Mouse (Mus musculus) limb, embryonic 12.5 days (tissue): Measurements from ENCODE around the gene Ngfr. TPM values are rescaled to one million over a fixed set of nuclear protein-coding genes. Genes with fewer than 3 reads are reported as not detected.
"Not testable (repeated sequence)": the region's sequence is repeated elsewhere in the genome, so short reads cannot be mapped to it uniquely, and the experiment has no call there.

Experiments used
- ATAC-seq: fragments of 200-750 bp; cut with Nextera tagmentation; 2 replicates; pipeline ENCODE4 v1.8.0; 2017; ENCODE audit warnings: low read depth, moderate TSS enrichment; ENCODE audit not compliant: insufficient number of reproducible peaks, insufficient read depth, low FRiP score, low TSS enrichment
- H3K27ac ChIP-seq: fragments of 300-500 bp; sonication (generic); 2 replicates; pipeline ENCODE4 v1.5.1; 2016; ENCODE audit warnings: mild to moderate bottlenecking, moderate library complexity
- H3K27me3 ChIP-seq: fragments of 300-500 bp; sonication (generic); 2 replicates; pipeline ENCODE4 v1.6.1; 2016; ENCODE audit warnings: mild to moderate bottlenecking, moderate library complexity
- H3K36me3 ChIP-seq: fragments of 300-500 bp; sonication (generic); 2 replicates; pipeline ENCODE4 v1.6.1; 2016; ENCODE audit warnings: mild to moderate bottlenecking, moderate library complexity
- H3K4me1 ChIP-seq: fragments of 300-500 bp; sonication (generic); replicated peaks from 2 replicates; pipeline ENCODE4 v1.6.1; 2016
- H3K4me2 ChIP-seq: fragments of 300-500 bp; sonication (generic); 2 replicates; pipeline ENCODE4 v1.6.1; 2016; ENCODE audit warnings: mild to moderate bottlenecking, moderate library complexity
- H3K4me3 ChIP-seq: fragments of 300-500 bp; sonication (generic); replicated peaks from 2 replicates; pipeline ENCODE4 v1.5.1; 2016; ENCODE audit warnings: mild to moderate bottlenecking
- H3K9ac ChIP-seq: fragments of 300-500 bp; sonication (generic); replicated peaks from 2 replicates; pipeline ENCODE4 v1.6.1; 2016; ENCODE audit warnings: mild to moderate bottlenecking, moderate library complexity
- H3K9me3 ChIP-seq: fragments of 300-500 bp; sonication (generic); 2 replicates; pipeline ENCODE4 v1.6.1; 2016; ENCODE audit warnings: mild to moderate bottlenecking, moderate library complexity
- WGBS: fragments of 180-500 bp; shearing (Covaris S2); methylation state at CpG from one replicate; pipeline ENCODE4 v1.1.7; 2016; 5-methylcytosine and 5-hydroxymethylcytosine counted together
- polyA plus RNA-seq: library from polyadenylated mRNA; unstranded; fragments of >200 nt; fragmentation: Nextera tagmentation; extraction: Ambion mirVana; gene quantifications from 2 replicates; pipeline ENCODE4 v1.2.1, GENCODE M21; 2016

Gene Ngfr
- polyA plus RNA-seq, 1 experiment from 2014 or later = 24.3 TPM

DNA sequence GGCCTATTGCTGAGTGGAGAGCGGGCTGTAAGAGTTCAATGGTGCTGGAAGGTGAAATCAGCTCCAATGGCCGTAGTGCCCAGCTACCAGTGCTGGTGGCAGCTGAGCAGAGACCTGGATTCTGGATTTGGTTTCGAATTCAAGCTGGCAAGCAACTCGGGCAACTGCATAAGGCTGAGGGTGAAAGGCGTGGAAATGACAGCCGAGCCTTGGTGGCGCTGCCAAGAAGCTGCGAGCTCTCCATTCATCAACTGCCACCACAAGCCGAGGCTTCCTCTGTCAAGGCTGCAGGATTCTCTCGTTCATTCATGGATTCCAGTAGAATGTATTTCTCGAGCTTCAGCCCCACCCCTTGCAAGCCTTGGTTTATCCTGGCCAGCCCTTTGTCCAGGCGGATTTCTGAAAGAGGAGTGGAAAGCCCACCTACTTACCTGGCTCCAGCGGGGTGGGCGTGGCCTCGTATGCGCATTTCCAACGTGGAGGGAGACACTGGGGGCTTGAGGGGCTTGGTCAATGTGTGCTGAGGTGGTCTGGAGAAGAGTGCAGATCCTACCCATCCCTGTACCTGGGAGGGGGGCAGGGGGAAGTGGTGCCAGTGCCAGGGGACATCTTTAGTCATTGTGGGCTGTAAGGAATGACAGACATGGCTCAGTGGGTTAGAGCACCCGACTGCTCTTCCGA is 30.4 kb upstream of the Ngfr start:
- Histone ChIP-seq H3K9me3 (no peaks in the 10 kb centered on the region), H3K4me1 (peaks cover 74% of the 10 kb centered on the region), H3K27me3 (peaks cover 23% of the 10 kb centered on the region; the same call in 1 of the 2 replicates), H3K4me3 (no peak overlapping the region), H3K9ac (no peak overlapping the region), H3K27ac (no peak overlapping the region), H3K36me3 (no peaks in the 10 kb centered on the region), H3K4me2 (no peak overlapping the region)
- no peak for ATAC-seq
- WGBS = 56% methylated on average over 19 of the region's 19 CpGs

DNA sequence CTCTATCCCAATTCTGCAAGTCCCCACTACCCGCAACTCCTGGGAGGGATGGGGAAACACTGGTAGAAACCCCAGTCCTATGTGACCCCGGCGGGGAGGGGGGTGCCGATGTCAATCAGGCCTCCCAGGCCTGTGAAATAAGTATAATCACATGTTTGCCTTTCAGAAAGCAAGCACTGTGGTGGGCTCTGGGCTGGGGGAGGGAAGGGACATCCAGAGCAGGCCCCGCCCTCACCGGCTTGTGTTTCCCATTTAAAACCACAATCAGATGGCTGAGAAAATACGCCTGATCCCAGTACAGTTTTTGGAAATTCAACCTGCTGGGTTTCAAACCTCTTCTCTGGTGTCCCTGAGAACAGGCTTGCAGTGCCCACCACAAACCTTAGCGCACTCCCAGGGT is 27.2 kb upstream of the Ngfr start:
- WGBS = 68% methylated on average over 8 of the region's 8 CpGs
- Histone ChIP-seq H3K9me3 (no peaks in the 10 kb centered on the region), H3K9ac (no peak overlapping the region), H3K4me1 (peaks cover 69% of the 10 kb centered on the region), H3K4me2 (no peak overlapping the region), H3K36me3 (no peaks in the 10 kb centered on the region), H3K4me3 (no peak overlapping the region), H3K27ac (peak overlapping the region; percentile 37; the same call in 1 of the 2 replicates), H3K27me3 (peaks cover 29% of the 10 kb centered on the region)
- no peak for ATAC-seq

DNA sequence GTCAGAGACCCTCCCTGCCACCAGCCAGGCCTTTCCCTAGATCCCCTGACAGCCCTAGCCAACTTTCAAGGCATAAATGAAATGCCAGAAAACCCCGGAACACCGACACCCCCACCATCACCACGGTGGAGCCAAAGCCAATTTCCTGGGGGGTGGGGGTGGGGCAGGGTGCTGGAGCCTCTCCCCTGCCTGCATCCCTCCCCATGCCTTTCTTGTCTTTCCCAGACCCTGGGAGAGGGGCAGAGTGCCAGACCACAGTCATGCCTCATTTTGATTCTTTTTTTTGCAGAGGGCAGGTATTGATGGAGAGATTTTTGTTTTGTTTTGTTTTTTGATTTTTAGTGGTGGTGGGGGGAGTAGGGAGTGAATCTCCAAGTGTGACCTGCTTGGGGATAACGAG is 23.7 kb upstream of the Ngfr start:
- no peak overlapping the region for H3K27ac ChIP-seq
- peaks cover 52% of the 10 kb centered on the region for H3K4me1 ChIP-seq
- H3K4me3 ChIP-seq = no peak overlapping the region
- no peak overlapping the region for H3K9ac ChIP-seq
- no peaks in the 10 kb centered on the region for H3K36me3 ChIP-seq
- no peak overlapping the region for H3K4me2 ChIP-seq
- ATAC-seq = no peak
- H3K27me3 ChIP-seq = peaks cover 25% of the 10 kb centered on the region
- H3K9me3 ChIP-seq = no peaks in the 10 kb centered on the region
- 21% methylated on average over 4 of the region's 4 CpGs for WGBS

DNA sequence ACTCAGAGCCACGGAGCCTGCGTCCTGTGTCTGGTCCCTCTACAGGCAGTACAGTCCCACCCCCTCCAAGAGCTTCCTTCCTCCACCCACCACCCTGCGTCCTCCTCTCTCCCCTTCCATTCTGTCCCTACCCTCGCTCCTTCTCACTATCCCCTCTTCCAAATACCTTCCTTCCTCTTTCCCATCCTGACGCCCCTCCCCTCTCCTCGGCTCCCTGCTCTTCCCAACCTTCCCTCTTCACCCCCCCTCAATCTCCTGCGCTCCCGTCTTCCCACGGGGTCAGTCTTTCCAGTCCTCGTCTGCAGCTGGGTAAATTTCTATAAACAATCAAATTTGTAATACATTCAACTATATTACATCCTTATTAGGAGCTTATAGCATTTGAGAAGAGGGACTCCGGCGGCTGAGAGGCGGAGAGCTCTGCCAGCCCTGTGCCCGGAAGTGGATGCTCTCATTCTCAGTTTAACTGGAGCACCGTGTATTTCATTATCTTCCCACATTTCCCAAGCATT is 22.9 kb upstream of the Ngfr start:
- Histone ChIP-seq H3K27me3 (peaks cover 25% of the 10 kb centered on the region), H3K4me1 (peaks cover 45% of the 10 kb centered on the region), H3K9ac (no peak overlapping the region; the same call in 1 of the 2 replicates), H3K9me3 (no peaks in the 10 kb centered on the region), H3K4me2 (peak overlapping the region; percentile 46), H3K4me3 (0 out of 2 replicates have a peak overlapping the region, but pooled peaks have one; percentile 4), H3K36me3 (no peaks in the 10 kb centered on the region), H3K27ac (no peak overlapping the region)
- 21% methylated on average over 15 of the region's 15 CpGs for WGBS
- no peak for ATAC-seq

DNA sequence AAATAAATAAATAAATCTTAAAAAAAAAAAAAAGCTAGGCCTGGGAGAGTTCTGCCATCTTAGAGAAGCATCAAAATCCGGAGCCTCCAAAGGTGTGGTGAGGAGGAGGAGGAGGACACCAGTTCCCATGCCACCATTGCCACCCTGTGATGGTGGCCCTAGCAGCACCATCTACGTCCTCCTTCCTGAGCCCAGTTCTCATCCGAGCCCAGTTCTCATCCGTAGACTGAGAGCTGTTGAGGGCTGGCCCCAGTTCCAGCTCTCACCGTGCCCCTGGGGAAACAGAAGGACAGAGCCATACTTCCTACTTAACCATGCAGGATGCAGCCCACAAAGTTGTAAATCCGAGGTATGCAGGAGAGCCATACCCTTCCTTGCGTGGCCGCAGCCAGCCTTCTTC is 22.4 kb upstream of the Ngfr start:
- Histone ChIP-seq H3K4me3 (0 out of 2 replicates have a peak overlapping the region, but pooled peaks have one; percentile 4), H3K4me1 (peaks cover 40% of the 10 kb centered on the region), H3K36me3 (no peaks in the 10 kb centered on the region), H3K9ac (no peak overlapping the region), H3K9me3 (no peaks in the 10 kb centered on the region), H3K27ac (no peak overlapping the region), H3K27me3 (peaks cover 25% of the 10 kb centered on the region), H3K4me2 (peak overlapping the region; percentile 46)
- ATAC-seq = no peak
- WGBS = 41% methylated on average over 8 of the region's 8 CpGs

DNA sequence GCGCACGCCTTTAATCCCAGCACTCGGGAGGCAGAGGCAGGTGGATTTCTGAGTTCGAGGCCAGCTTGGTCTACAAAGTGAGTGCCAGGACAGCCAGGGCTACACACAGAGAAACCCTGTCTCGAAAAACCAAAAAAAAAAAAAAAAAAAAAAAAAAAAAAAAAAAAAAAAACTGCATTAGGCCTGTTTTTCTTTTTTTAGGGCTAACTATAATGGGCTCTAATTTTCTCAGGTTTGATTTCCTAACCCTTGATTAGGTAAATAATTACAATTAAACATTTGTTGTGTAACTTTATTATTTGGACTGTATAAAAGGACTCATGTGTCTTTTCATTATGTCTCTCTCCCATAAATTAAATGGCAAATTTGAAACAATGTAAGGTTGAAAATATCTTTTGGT is 19.8 kb upstream of the Ngfr start:
- H3K36me3 ChIP-seq, H3K9me3 ChIP-seq, ATAC-seq, H3K4me2 ChIP-seq, H3K4me3 ChIP-seq, H3K27ac ChIP-seq, H3K9ac ChIP-seq: not testable (repeated sequence)
- WGBS = 83% methylated on average over 4 of the region's 5 CpGs
- H3K4me1 ChIP-seq = peaks cover 20% of the 10 kb centered on the region
- H3K27me3 ChIP-seq = peaks cover 25% of the 10 kb centered on the region

DNA sequence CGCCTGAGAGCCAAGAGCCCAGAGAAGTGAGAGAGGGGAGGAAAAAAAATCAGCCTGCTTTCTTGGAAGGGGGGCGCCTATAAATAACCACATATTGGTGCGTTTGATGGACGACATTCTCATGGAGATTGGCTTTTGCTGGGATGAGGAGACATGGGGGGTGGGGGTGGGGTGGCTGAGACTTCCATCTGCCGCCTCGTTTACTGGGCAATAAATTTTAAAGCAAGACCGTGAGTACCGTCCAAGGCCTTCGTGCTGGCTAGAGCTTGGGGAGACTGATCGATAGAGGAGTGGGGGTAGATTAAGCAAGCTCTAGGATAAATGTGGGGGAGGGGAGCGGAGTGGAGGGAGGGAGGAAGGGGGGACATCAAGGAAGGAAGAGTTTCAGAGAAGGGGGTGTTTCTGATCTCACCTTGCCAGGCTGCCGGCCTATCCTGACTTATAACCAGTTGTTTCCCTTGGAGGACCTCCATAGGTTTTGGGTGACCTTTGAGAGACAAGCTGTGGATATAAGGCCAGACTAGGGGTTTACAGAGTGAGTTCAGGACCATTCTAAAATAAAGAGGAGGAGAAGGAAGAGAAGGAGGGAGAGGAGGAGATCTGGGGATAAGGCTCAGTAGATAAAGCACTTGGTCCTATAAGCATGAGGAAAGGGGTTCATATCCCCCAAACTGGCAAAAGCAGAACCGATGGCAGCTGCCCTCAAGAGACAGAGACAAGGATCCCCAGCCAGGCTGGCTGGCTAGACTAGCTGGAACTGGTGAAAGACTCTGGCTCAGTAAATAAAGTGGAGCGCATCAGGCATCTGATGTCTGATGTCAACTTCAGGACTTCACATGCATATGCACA is 10.9 kb upstream of the Ngfr start:
- ATAC-seq = no peak
- Histone ChIP-seq H3K4me2 (peak overlapping the region; percentile 22), H3K9ac (no peak overlapping the region), H3K9me3 (no peaks in the 10 kb centered on the region), H3K4me3 (no peak overlapping the region), H3K36me3 (no peaks in the 10 kb centered on the region), H3K27me3 (peaks cover 61% of the 10 kb centered on the region), H3K27ac (no peak overlapping the region), H3K4me1 (peaks cover 46% of the 10 kb centered on the region)
- WGBS = 15% methylated on average over 14 of the region's 14 CpGs

DNA sequence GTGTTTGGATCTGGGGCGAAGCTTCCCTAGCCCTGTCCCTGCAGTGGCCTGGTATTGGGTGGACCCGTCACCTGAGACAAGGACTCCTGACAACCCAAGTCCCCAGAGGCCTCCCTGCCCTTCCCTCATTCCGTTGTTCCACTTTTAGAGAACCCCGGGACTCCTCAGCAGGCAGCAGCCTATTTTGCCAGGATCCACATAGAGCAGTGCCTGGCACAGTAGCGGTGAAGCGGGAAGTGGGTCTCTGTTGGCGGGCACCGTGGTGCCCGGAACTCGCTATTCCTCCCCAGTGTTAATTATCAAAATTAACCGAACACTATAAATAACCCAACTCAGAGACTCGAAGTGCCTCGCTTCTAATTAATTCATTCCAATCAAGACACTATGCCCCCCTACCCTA is 10.2 kb upstream of the Ngfr start:
- WGBS = 23% methylated on average over 13 of the region's 13 CpGs
- ATAC-seq = no peak
- Histone ChIP-seq H3K9me3 (no peaks in the 10 kb centered on the region), H3K27me3 (peaks cover 68% of the 10 kb centered on the region), H3K27ac (no peak overlapping the region), H3K36me3 (no peaks in the 10 kb centered on the region), H3K9ac (no peak overlapping the region), H3K4me1 (peaks cover 46% of the 10 kb centered on the region), H3K4me3 (no peak overlapping the region), H3K4me2 (peak overlapping the region; percentile 22)

DNA sequence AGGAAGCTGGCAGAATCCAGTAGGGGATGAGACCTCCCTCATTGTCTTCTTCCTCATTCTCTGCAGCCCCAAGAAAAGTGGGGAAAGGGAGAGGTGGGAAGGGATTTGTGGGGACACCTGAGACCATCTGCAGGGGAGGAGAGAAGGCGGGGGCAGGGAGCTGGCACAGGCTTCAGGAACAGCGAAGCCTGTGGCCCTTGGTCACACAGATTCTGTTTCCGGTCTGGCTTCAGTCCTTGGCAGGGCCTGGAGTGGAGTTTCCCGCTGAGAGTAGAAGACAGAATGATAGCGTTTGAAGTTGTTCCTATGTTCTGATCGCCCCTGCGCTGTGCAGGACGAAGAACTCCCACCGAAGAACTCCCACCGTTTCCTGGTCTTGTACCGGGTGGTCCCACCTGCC is 9.2 kb upstream of the Ngfr start:
- 26% methylated on average over 11 of the region's 11 CpGs for WGBS
- no peaks in the 10 kb centered on the region for H3K9me3 ChIP-seq
- no peaks in the 10 kb centered on the region for H3K36me3 ChIP-seq
- no peak overlapping the region for H3K9ac ChIP-seq
- peaks cover 78% of the 10 kb centered on the region for H3K27me3 ChIP-seq
- no peak overlapping the region for H3K27ac ChIP-seq
- H3K4me2 ChIP-seq = no peak overlapping the region
- ATAC-seq = no peak
- H3K4me1 ChIP-seq = peaks cover 46% of the 10 kb centered on the region
- H3K4me3 ChIP-seq = no peak overlapping the region

DNA sequence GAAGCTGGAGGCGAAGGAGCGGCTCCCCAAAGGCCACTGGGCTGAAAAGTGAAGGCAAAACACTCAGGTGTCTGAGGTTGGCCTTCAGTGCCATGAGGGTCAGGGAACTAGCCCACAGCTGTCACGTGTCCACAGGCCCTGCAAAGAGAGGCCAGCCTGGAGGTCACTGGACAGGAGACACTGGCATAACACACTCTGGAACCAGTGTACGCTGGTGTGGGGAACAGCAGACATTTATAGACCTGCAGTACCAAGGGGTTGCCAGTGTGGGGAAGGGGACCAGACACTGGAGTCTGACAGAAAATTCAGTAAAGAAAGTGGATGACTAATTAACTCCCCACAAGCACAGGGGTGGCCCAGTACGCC is 8.6 kb upstream of the Ngfr start:
- Histone ChIP-seq H3K4me3 (no peak overlapping the region), H3K36me3 (no peaks in the 10 kb centered on the region), H3K27me3 (peaks cover 82% of the 10 kb centered on the region), H3K9ac (0 out of 2 replicates have a peak overlapping the region, but pooled peaks have one; percentile 2), H3K4me1 (peaks cover 46% of the 10 kb centered on the region), H3K9me3 (no peaks in the 10 kb centered on the region), H3K4me2 (peak overlapping the region; percentile 27; the same call in 1 of the 2 replicates), H3K27ac (peak overlapping the region; percentile 4; the same call in 1 of the 2 replicates)
- 0 out of 2 replicates have a peak, but pooled peaks have one; percentile 23 for ATAC-seq
- WGBS = 12% methylated on average over 5 of the region's 5 CpGs

DNA sequence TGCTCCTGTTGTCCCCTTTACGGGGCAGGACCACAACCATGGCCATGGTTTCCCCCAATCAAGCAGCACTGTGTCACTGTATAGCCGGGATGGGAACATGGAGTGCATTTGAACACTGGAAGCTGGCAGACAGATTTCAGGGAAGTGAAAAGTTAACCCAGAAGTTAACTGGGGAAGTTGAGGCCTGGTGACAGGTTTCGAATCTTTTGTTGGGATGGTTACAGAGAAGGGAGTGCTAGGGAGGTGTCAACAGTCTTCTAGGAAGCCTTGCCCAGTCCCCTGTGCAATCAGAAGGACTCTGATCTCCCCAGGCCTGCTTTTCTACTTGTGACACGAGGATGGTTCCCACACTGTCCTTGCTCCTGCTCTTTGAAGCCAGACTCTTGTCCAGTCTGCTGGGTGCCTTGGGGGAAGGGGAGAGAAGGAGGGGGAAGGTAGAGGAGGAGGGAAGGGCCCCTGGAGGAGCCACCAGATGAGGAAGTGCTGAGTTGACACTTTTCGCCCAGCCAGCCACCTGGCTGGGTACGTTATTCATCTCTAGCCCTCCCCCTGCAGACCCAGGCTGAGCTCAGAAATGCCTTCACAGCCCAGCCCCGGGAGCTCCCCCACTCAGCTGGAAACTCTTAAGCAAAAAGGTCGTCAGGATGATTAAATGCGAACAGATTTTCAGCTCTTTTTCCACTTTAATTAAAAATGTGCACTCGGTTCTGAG is 8.1 kb upstream of the Ngfr start:
- Histone ChIP-seq H3K9me3 (no peaks in the 10 kb centered on the region), H3K4me3 (no peak overlapping the region), H3K27me3 (peaks cover 80% of the 10 kb centered on the region), H3K27ac (no peak overlapping the region), H3K4me2 (peak overlapping the region; percentile 27; the same call in 1 of the 2 replicates), H3K36me3 (no peaks in the 10 kb centered on the region), H3K4me1 (peaks cover 46% of the 10 kb centered on the region), H3K9ac (no peak overlapping the region)
- 13% methylated on average over 10 of the region's 10 CpGs for WGBS
- ATAC-seq = no peak
